Mouse (Mus musculus) kidney, adult 2 months (tissue): Measurements from ENCODE around the gene Smg6.

Experiments
- CTCF ChIP-seq: fragments of 200-500 bp; conservative IDR thresholded peaks from 2 replicates; pipeline ENCODE4 v1.5.1; 2011; ENCODE audit warnings: low read depth, mild to moderate bottlenecking, control low read depth, low read length, moderate library complexity, mixed read lengths; ENCODE audit not compliant: insufficient read depth, insufficient read length
- POLR2A ChIP-seq: fragments of 200-500 bp; IDR thresholded peaks from one replicate; pipeline ENCODE4 v1.6.1; 2011; ENCODE audit warnings: low read depth, low read length, control low read depth

DNA sequence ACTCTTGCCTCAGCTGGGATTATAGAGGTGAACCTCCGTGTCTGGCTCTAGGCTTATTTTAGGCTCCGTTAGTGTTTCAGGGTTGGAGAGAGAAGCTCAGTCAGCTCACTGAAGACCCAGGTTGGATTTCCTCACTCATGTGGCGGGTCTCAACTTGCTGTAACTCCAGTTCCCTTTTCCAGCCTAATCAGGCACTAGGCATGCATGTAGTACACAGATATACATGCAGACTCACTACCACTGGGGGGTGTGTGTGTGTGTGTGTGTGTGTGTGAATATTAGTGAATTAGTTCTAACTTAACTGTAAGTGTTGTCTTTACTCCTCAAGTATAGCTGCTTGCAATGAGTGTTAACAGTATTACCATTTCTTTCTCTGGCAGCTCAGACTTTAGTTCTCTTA is 145.7 kb downstream of the Smg6 start:
- no peak for TF ChIP-seq CTCF
- TF ChIP-seq POLR2A: no peak
